Mouse (Mus musculus): ENCODE data around the gene Tsg101. TPM values are rescaled to one million over a fixed set of nuclear protein-coding genes. Genes with fewer than 3 reads are reported as not detected.

The Tsg101 gene
- polyA plus RNA-seq, 1 experiment = 70.8 TPM

DNA sequence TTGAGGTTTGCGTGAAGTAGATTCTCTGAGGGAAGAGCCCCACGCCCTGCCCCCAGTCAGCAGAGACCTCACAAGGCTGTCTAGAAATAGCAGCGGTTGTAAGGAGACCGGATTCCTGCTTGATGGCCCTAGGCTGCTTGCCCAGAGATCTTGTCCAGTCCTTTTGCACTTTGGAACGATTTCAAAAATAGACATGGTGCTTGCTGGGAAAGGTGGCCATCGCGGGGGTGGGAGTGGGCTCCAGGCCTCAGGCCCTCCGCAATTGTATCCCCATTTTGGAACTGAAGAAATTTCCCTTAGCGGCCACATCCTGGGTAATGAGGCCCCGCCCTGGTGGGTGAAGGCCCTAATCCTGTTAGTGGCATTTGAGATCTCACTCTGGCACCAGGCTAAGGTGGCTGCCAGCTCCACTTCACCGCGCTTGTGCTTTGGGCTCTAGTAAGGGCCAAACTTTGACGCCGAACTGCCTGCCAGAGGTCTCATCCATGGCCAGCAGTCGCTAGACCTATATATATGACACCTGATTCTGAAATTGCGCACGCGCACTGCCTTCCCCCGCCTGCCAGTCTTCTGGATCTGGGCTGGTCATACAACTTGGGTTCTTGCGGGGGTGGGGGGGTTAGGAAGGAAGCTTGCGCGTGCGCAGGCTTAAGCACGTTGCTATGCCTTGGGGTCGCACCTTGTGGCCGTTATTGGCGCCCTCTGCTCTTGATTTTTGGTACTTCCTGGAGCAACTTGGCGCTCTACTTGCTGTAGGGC, 73.1 kb downstream of the Tsg101 start:
- Histone ChIP-seq H3K79me3 (ENCODE audit: low read depth) (peaks cover 31% of the 10 kb centered on the region), H3K36me3 (ENCODE audit: control insufficient read depth, insufficient read depth) (peaks cover 42% of the 10 kb centered on the region), H3K4me3 (ENCODE audit: insufficient read depth, poor library complexity, severe bottlenecking) (peak overlapping the region; percentile 72), H3ac (ENCODE audit: control insufficient read depth, insufficient read length, low read depth) (peak overlapping the region; percentile 70), H3K27me3 (ENCODE audit: control insufficient read depth, insufficient read depth, insufficient read length) (no peaks in the 10 kb centered on the region), H3K79me2 (ENCODE audit: control insufficient read depth, insufficient read depth) (peaks cover 59% of the 10 kb centered on the region)
- TF ChIP-seq MYOG (IDR thresholded peaks at IDR 0.05; ENCODE audit: control insufficient read depth, extremely low read depth, insufficient read length) (no peak), CEBPB (IDR thresholded peaks at IDR 0.05; ENCODE audit: low read depth) (no peak), FOSL1 (IDR thresholded peaks at IDR 0.05; ENCODE audit: insufficient read depth, low read length, poor library complexity, severe bottlenecking) (no peak), CTCF (IDR thresholded peaks at IDR 0.05; ENCODE audit: control insufficient read depth, insufficient read depth, insufficient read length) (no peak), MYOD1 (IDR thresholded peaks at IDR 0.05; ENCODE audit: control insufficient read depth, insufficient read length, low read depth) (no peak), USF1 (IDR thresholded peaks at IDR 0.05; ENCODE audit: low read depth) (no peak), MAX (IDR thresholded peaks at IDR 0.05) (no peak)

GRCm38 (mm10) chr7:46845978-46846485, 73.7 kb downstream of the Tsg101 start:
- H3K79me2 ChIP-seq (ENCODE audit: control insufficient read depth, insufficient read depth) = peaks cover 53% of the 10 kb centered on the region
- H3K36me3 ChIP-seq (ENCODE audit: control insufficient read depth, insufficient read depth) = peaks cover 35% of the 10 kb centered on the region
- peaks cover 30% of the 10 kb centered on the region for H3K79me3 ChIP-seq (ENCODE audit: low read depth)
- peak overlapping the region; percentile 72 for H3K4me3 ChIP-seq (ENCODE audit: insufficient read depth, poor library complexity, severe bottlenecking)
- peak overlapping the region; percentile 70 for H3ac ChIP-seq (ENCODE audit: control insufficient read depth, insufficient read length, low read depth)
- H3K27me3 ChIP-seq (ENCODE audit: control insufficient read depth, insufficient read depth, insufficient read length) = no peaks in the 10 kb centered on the region
- TF ChIP-seq MYOD1 (IDR thresholded peaks at IDR 0.05; ENCODE audit: control insufficient read depth, insufficient read length, low read depth) = no peak
- TF ChIP-seq CEBPB (IDR thresholded peaks at IDR 0.05; ENCODE audit: low read depth) = no peak
- TF ChIP-seq MYOG (IDR thresholded peaks at IDR 0.05; ENCODE audit: control insufficient read depth, extremely low read depth, insufficient read length) = no peak
- TF ChIP-seq USF1 (IDR thresholded peaks at IDR 0.05; ENCODE audit: low read depth) = no peak
- no peak for TF ChIP-seq FOSL1 (IDR thresholded peaks at IDR 0.05; ENCODE audit: insufficient read depth, low read length, poor library complexity, severe bottlenecking)
- no peak for TF ChIP-seq CTCF (IDR thresholded peaks at IDR 0.05; ENCODE audit: control insufficient read depth, insufficient read depth, insufficient read length)
- TF ChIP-seq MAX (IDR thresholded peaks at IDR 0.05) = no peak

GRCm38 (mm10) chr7:46845211-46845977, 74.4 kb downstream of the Tsg101 start:
- TF ChIP-seq MYOD1 (IDR thresholded peaks at IDR 0.05; ENCODE audit: control insufficient read depth, insufficient read length, low read depth) (no peak), FOSL1 (IDR thresholded peaks at IDR 0.05; ENCODE audit: insufficient read depth, low read length, poor library complexity, severe bottlenecking) (no peak), USF1 (IDR thresholded peaks at IDR 0.05; ENCODE audit: low read depth) (peak; percentile 47), MAX (IDR thresholded peaks at IDR 0.05) (peak; percentile 91), CEBPB (IDR thresholded peaks at IDR 0.05; ENCODE audit: low read depth) (no peak), MYOG (IDR thresholded peaks at IDR 0.05; ENCODE audit: control insufficient read depth, extremely low read depth, insufficient read length) (no peak), CTCF (IDR thresholded peaks at IDR 0.05; ENCODE audit: control insufficient read depth, insufficient read depth, insufficient read length) (no peak)
- Histone ChIP-seq H3ac (ENCODE audit: control insufficient read depth, insufficient read length, low read depth) (peak overlapping the region; percentile 70), H3K36me3 (ENCODE audit: control insufficient read depth, insufficient read depth) (peaks cover 29% of the 10 kb centered on the region), H3K79me2 (ENCODE audit: control insufficient read depth, insufficient read depth) (peaks cover 53% of the 10 kb centered on the region), H3K4me3 (ENCODE audit: insufficient read depth, poor library complexity, severe bottlenecking) (peak overlapping the region; percentile 72), H3K79me3 (ENCODE audit: low read depth) (peaks cover 30% of the 10 kb centered on the region), H3K27me3 (ENCODE audit: control insufficient read depth, insufficient read depth, insufficient read length) (no peaks in the 10 kb centered on the region)

DNA sequence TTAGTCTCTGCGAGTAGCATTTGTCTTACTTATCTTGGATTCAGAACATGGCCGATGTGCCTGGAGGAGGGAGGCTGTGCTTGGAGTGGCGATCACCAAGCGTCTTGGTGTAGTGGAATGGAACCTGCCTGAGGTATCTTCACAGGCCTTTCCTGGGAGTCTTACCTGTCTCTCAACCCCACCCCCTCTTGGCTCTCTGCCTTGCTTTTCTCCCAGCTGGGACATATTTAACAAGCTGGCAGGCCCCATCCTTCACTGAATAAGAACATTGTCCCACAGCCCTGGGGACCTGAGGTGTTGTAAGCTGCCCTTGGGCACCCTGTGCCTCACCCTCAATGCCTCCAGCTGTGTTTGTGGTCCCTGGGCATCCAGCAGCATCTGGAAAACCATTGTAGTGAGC, 76.2 kb downstream of the Tsg101 start:
- Histone ChIP-seq H3K4me3 (ENCODE audit: insufficient read depth, poor library complexity, severe bottlenecking) (no peak overlapping the region), H3K27me3 (ENCODE audit: control insufficient read depth, insufficient read depth, insufficient read length) (no peaks in the 10 kb centered on the region), H3K36me3 (ENCODE audit: control insufficient read depth, insufficient read depth) (peaks cover 12% of the 10 kb centered on the region), H3K79me2 (ENCODE audit: control insufficient read depth, insufficient read depth) (peaks cover 36% of the 10 kb centered on the region), H3K79me3 (ENCODE audit: low read depth) (peaks cover 27% of the 10 kb centered on the region), H3ac (ENCODE audit: control insufficient read depth, insufficient read length, low read depth) (no peak overlapping the region)
- TF ChIP-seq MAX (IDR thresholded peaks at IDR 0.05) (no peak), USF1 (IDR thresholded peaks at IDR 0.05; ENCODE audit: low read depth) (no peak), MYOD1 (IDR thresholded peaks at IDR 0.05; ENCODE audit: control insufficient read depth, insufficient read length, low read depth) (no peak), MYOG (IDR thresholded peaks at IDR 0.05; ENCODE audit: control insufficient read depth, extremely low read depth, insufficient read length) (no peak), CEBPB (IDR thresholded peaks at IDR 0.05; ENCODE audit: low read depth) (no peak), FOSL1 (IDR thresholded peaks at IDR 0.05; ENCODE audit: insufficient read depth, low read length, poor library complexity, severe bottlenecking) (no peak), CTCF (IDR thresholded peaks at IDR 0.05; ENCODE audit: control insufficient read depth, insufficient read depth, insufficient read length) (no peak)

- no peak for TF ChIP-seq CTCF (IDR thresholded peaks at IDR 0.05; ENCODE audit: control insufficient read depth, insufficient read depth, insufficient read length)
- no peak for TF ChIP-seq MAX (IDR thresholded peaks at IDR 0.05)
- Histone ChIP-seq H3K27me3 (ENCODE audit: control insufficient read depth, insufficient read depth, insufficient read length) (no peaks in the 10 kb centered on the region), H3K4me3 (ENCODE audit: insufficient read depth, poor library complexity, severe bottlenecking) (no peak overlapping the region), H3ac (ENCODE audit: control insufficient read depth, insufficient read length, low read depth) (no peak overlapping the region), H3K79me3 (ENCODE audit: low read depth) (peaks cover 15% of the 10 kb centered on the region), H3K79me2 (ENCODE audit: control insufficient read depth, insufficient read depth) (peaks cover 23% of the 10 kb centered on the region), H3K36me3 (ENCODE audit: control insufficient read depth, insufficient read depth) (no peaks in the 10 kb centered on the region)
These were observed 77.5 kb downstream of the Tsg101 start for GRCm38 (mm10) chr7:46842278-46842677.
